Mouse (Mus musculus) thymus, postnatal 14 days (tissue): ENCODE measurements around the gene Rab3gap2.

ENCODE experiments used
- DNase-seq: peaks from one replicate; pipeline ENCODE4 v3.0.0; 2021

Rab3gap2 gene

GRCm38 (mm10) chr1:185227766-185228165, 23.8 kb downstream of the Rab3gap2 start:
- no peak for DNase-seq

GRCm38 (mm10) chr1:185229406-185230201, 25.7 kb downstream of the Rab3gap2 start:
- no peak for DNase-seq

GRCm38 (mm10) chr1:185235837-185236236, 31.9 kb downstream of the Rab3gap2 start:
- DNase-seq: no peak

GRCm38 (mm10) chr1:185236530-185236929, 32.6 kb downstream of the Rab3gap2 start:
- DNase-seq: no peak

GRCm38 (mm10) chr1:185243013-185243412, 39.1 kb downstream of the Rab3gap2 start:
- no peak for DNase-seq

GRCm38 (mm10) chr1:185245456-185245855, 41.5 kb downstream of the Rab3gap2 start:
- no peak for DNase-seq

- no peak for DNase-seq
Measured at GRCm38 (mm10) chr1:185247429-185248085, 43.6 kb downstream of the Rab3gap2 start.

- no peak for DNase-seq
Measured at GRCm38 (mm10) chr1:185248728-185249127, 44.8 kb downstream of the Rab3gap2 start.

GRCm38 (mm10) chr1:185252351-185252750, 48.4 kb downstream of the Rab3gap2 start:
- no peak for DNase-seq

GRCm38 (mm10) chr1:185253140-185253892, 49.4 kb downstream of the Rab3gap2 start:
- no peak for DNase-seq

- no peak for DNase-seq
Measured at GRCm38 (mm10) chr1:185255336-185255735, 51.4 kb downstream of the Rab3gap2 start.

- DNase-seq: no peak
Measured at GRCm38 (mm10) chr1:185256753-185257152, 52.8 kb downstream of the Rab3gap2 start.

- peak; percentile 10 for DNase-seq
Measured at GRCm38 (mm10) chr1:185262565-185262964, 58.6 kb downstream of the Rab3gap2 start.

- DNase-seq: no peak
Measured at GRCm38 (mm10) chr1:185268675-185269074, 64.8 kb downstream of the Rab3gap2 start.

GRCm38 (mm10) chr1:185270403-185271097, 66.6 kb downstream of the Rab3gap2 start:
- DNase-seq: no peak

GRCm38 (mm10) chr1:185271373-185271772, 67.5 kb downstream of the Rab3gap2 start:
- no peak for DNase-seq

- DNase-seq: no peak
Measured at GRCm38 (mm10) chr1:185274819-185275545, 71.1 kb downstream of the Rab3gap2 start.

GRCm38 (mm10) chr1:185275976-185276375, 72.1 kb downstream of the Rab3gap2 start:
- DNase-seq: no peak

GRCm38 (mm10) chr1:185277022-185277421, 73.1 kb downstream of the Rab3gap2 start:
- no peak for DNase-seq

GRCm38 (mm10) chr1:185279288-185279687, 75.4 kb downstream of the Rab3gap2 start:
- DNase-seq: no peak

GRCm38 (mm10) chr1:185280616-185281015, 76.7 kb downstream of the Rab3gap2 start:
- DNase-seq: no peak

- no peak for DNase-seq
Measured at GRCm38 (mm10) chr1:185282846-185283245, 78.9 kb downstream of the Rab3gap2 start.
